Mouse (Mus musculus) subcutaneous adipose tissue, adult 2 months (tissue): ENCODE results near the gene Nap1l1. TPM values are rescaled to one million over a fixed set of nuclear protein-coding genes. Genes with fewer than 3 reads are reported as not detected.

ENCODE experiments used
- polyA plus RNA-seq: library from polyadenylated mRNA; depleted of rRNA; stranded (reverse); fragments of >200 nt; gene quantifications from 2 replicates; pipeline ENCODE4 v1.2.3, GENCODE M21; 2012; ENCODE audit warnings: low replicate concordance; rRNA removed

The Nap1l1 gene
- polyA plus RNA-seq: 24.8 and 24.9 TPM in 2 replicates

GRCm38 (mm10) chr10:111472686-111473510 lies at the start of gene Nap1l1:
Nap1l1 (plus strand) TSS chr10:111473223.

GRCm38 (mm10) chr10:111506101-111506925 lies 33.3 kb downstream of the Nap1l1 start, which contains the start of gene Phlda1:
Phlda1 (plus strand) TSS chr10:111506286.

Other genes with a start within 250 kb of the Nap1l1 start
- gene Bbs10, start 174.5 kb upstream of the Nap1l1 start, polyA plus RNA-seq: 2.2 and 2.4 TPM in 2 replicates
- 9.3 and 24.7 TPM in 2 replicates for gene Phlda1, start 33.1 kb downstream of the Nap1l1 start, polyA plus RNA-seq